Comparison of ENCODE assay signal across 10 mouse cellular contexts in genomic region chr1:193665854-193666253, GRCm38 (mm10).
DNase-seq lines count a peak whose midpoint lies in the region; ATAC-seq lines count a peak whose summit lies in the region.
"Had no signal": no experiment of that assay in that cellular context is flagged by ENCODE, and none has a peak within 500 bp of the region (broad histone marks: within the 10 kb centered on the region; RNA-seq: fewer than 3 reads in every experiment).

No protein-coding gene starts in this region.

- H3K27me3 ChIP-seq in forebrain, embryonic 10.5 days (ENCODE audit: poor library complexity, severe bottlenecking) = peaks cover 55% of the 10 kb centered on the region
- no peaks in the 10 kb centered on the region for H3K27me3 ChIP-seq in forebrain, embryonic 14.5 days (replicated peaks; ENCODE audit: control insufficient read depth, insufficient read depth, low read length)
- 0 out of 2 replicates have a peak, but pooled peaks cover 3% of the 10 kb centered on the region for H3K27me3 ChIP-seq in hindbrain, embryonic 13.5 days
- H3K27me3 ChIP-seq in neural tube, embryonic 13.5 days = no peaks in the 10 kb centered on the region

- WGBS in forebrain, embryonic 10.5 days = 63% methylated on average over 5 of the region's 5 CpGs
- WGBS in forebrain, embryonic 14.5 days = 54% methylated on average over 5 of the region's 5 CpGs
- WGBS in hindbrain, embryonic 13.5 days = 21% methylated on average over 5 of the region's 5 CpGs
- WGBS in neural tube, embryonic 13.5 days = 27% methylated on average over 5 of the region's 5 CpGs

- no peak; the same call in 1 of the 2 replicates for ATAC-seq in forebrain, embryonic 14.5 days
- peak; percentile 55 for ATAC-seq in hindbrain, embryonic 13.5 days (ENCODE audit: low FRiP score)
- ATAC-seq in neural tube, embryonic 13.5 days (ENCODE audit: low read depth) = peak; percentile 62; the same call in 1 of the 2 replicates

- no peaks in the 10 kb centered on the region for H3K36me3 ChIP-seq in forebrain, embryonic 10.5 days (replicated peaks)
- H3K36me3 ChIP-seq in forebrain, embryonic 14.5 days (ENCODE audit: control insufficient read depth, insufficient read depth, low read length) = no peaks in the 10 kb centered on the region
- no peaks in the 10 kb centered on the region for H3K36me3 ChIP-seq in hindbrain, embryonic 13.5 days
- H3K36me3 ChIP-seq in neural tube, embryonic 13.5 days = no peaks in the 10 kb centered on the region

- H3K9me3 ChIP-seq in forebrain, embryonic 10.5 days = peaks cover 6% of the 10 kb centered on the region; the same call in 1 of the 2 replicates
- no peaks in the 10 kb centered on the region for H3K9me3 ChIP-seq in forebrain, embryonic 14.5 days (replicated peaks; ENCODE audit: control insufficient read depth, low read length)
- peaks cover 6% of the 10 kb centered on the region for H3K9me3 ChIP-seq in hindbrain, embryonic 13.5 days
- H3K9me3 ChIP-seq in neural tube, embryonic 13.5 days = 0 out of 2 replicates have a peak, but pooled peaks cover 5% of the 10 kb centered on the region

- H3K4me2 ChIP-seq in forebrain, embryonic 14.5 days (ENCODE audit: low read length) = no peak overlapping the region
- H3K4me2 ChIP-seq in hindbrain, embryonic 13.5 days = no peak overlapping the region
- no peak overlapping the region for H3K4me2 ChIP-seq in neural tube, embryonic 13.5 days

- DNase-seq in forebrain, embryonic 10.5 days (ENCODE audit: extremely low spot score, low spot score) = no peak
- DNase-seq in forebrain, embryonic 14.5 days (ENCODE audit: low spot score) = no peak
- DNase-seq in heart, adult 18-20 months = peak; percentile 38 to 64
- DNase-seq in adrenal gland, postnatal 10 days = no peak
- no peak for DNase-seq in thymus, adult 18-20 months
- DNase-seq in layer of hippocampus, postnatal 36 days = no peak
- DNase-seq: adrenal gland, postnatal 36 days; kidney, adult 8-10 months had no signal

- no peak overlapping the region for H3K4me3 ChIP-seq in forebrain, embryonic 10.5 days
- no peak overlapping the region for H3K4me3 ChIP-seq in forebrain, embryonic 14.5 days (ENCODE audit: low read depth, low read length)
- H3K4me3 ChIP-seq in hindbrain, embryonic 13.5 days = no peak overlapping the region
- no peak overlapping the region for H3K4me3 ChIP-seq in neural tube, embryonic 13.5 days

- 0 out of 2 replicates have a peak overlapping the region, but pooled peaks have one; percentile 20 for H3K27ac ChIP-seq in forebrain, embryonic 10.5 days
- no peak overlapping the region for H3K27ac ChIP-seq in forebrain, embryonic 14.5 days (ENCODE audit: low read depth, low read length)
- H3K27ac ChIP-seq in hindbrain, embryonic 13.5 days = 0 out of 2 replicates have a peak overlapping the region, but pooled peaks have one; percentile 52
- H3K27ac ChIP-seq in neural tube, embryonic 13.5 days (replicated peaks) = no peak overlapping the region

- H3K9ac ChIP-seq in forebrain, embryonic 14.5 days (ENCODE audit: low read length) = no peak overlapping the region
- no peak overlapping the region for H3K9ac ChIP-seq in hindbrain, embryonic 13.5 days
- H3K9ac ChIP-seq in neural tube, embryonic 13.5 days = no peak overlapping the region

- peaks cover 35% of the 10 kb centered on the region for H3K4me1 ChIP-seq in forebrain, embryonic 10.5 days
- H3K4me1 ChIP-seq in forebrain, embryonic 14.5 days (ENCODE audit: control insufficient read depth, insufficient read depth, low read length) = peaks cover 7% of the 10 kb centered on the region
- H3K4me1 ChIP-seq in hindbrain, embryonic 13.5 days (replicated peaks) = peaks cover 24% of the 10 kb centered on the region
- peaks cover 27% of the 10 kb centered on the region for H3K4me1 ChIP-seq in neural tube, embryonic 13.5 days (replicated peaks)

Comparison
In these comparisons a context has a peak if more than half of its experiments do, and no peak if none do; other contexts are left out.
1. H3K27ac ChIP-seq: peak in forebrain, embryonic 10.5 days (single experiment) and hindbrain, embryonic 13.5 days (single experiment); none in forebrain, embryonic 14.5 days (single experiment) and neural tube, embryonic 13.5 days (single experiment).
2. DNase-seq: peak in heart, adult 18-20 months (2 of 2); none in forebrain, embryonic 10.5 days (single experiment), forebrain, embryonic 14.5 days (single experiment), adrenal gland, postnatal 10 days (single experiment), thymus, adult 18-20 months (0 of 2) and layer of hippocampus, postnatal 36 days (0 of 2).